Mouse (Mus musculus) c-Kit-positive CD71-positive TER-119-negative erythroid progenitor cells, embryonic 14.5 days (primary cell): ENCODE measurements around the gene Efcc1.

ENCODE experiments used
- DNase-seq: peaks from one replicate; pipeline ENCODE4 v3.0.0-alpha.2; 2013; ENCODE audit warnings: low read depth

Efcc1 gene

DNA sequence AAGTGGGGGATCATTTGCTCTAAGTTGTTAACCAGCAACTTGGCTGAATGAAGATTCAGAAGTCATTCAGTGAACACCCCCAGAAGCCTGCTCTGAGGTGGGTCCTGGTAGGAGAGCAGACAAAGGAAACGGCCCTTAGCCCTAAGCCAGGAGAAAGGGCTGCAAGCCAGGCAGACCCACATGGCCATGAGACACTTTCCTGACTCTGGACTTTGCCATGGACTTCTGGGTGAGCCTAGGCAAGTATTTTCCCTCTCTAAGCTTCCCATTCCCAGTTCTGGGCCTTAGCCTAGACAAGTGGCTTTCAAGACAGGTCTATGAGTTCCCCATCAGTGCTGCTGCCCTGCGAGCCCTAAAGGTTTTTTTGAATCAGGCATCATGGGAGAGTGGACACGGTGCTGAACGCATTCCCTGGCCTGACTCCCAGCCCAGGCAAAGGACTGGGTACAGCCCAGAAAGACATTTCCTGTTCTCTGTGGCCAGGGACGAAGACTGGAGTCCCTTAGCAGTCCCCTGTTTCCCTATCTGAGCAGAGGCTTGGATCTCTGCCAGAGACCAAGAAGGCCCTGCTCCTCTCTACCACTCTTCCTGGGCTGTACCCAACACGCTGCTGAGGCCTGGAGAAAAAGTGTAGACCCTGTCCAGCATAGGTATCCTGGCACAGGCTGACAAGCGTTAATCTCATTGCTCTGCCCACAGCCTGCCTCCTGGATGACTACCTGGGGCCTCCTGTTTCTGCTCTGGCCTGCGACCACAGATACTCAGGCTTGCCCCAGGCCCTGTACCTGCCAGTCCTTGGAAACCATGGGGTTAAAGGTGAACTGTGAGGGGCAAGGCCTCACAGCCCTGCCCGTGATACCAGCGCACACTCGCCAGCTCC, 47.9 kb downstream of the Efcc1 start:
- no peak for DNase-seq

DNA sequence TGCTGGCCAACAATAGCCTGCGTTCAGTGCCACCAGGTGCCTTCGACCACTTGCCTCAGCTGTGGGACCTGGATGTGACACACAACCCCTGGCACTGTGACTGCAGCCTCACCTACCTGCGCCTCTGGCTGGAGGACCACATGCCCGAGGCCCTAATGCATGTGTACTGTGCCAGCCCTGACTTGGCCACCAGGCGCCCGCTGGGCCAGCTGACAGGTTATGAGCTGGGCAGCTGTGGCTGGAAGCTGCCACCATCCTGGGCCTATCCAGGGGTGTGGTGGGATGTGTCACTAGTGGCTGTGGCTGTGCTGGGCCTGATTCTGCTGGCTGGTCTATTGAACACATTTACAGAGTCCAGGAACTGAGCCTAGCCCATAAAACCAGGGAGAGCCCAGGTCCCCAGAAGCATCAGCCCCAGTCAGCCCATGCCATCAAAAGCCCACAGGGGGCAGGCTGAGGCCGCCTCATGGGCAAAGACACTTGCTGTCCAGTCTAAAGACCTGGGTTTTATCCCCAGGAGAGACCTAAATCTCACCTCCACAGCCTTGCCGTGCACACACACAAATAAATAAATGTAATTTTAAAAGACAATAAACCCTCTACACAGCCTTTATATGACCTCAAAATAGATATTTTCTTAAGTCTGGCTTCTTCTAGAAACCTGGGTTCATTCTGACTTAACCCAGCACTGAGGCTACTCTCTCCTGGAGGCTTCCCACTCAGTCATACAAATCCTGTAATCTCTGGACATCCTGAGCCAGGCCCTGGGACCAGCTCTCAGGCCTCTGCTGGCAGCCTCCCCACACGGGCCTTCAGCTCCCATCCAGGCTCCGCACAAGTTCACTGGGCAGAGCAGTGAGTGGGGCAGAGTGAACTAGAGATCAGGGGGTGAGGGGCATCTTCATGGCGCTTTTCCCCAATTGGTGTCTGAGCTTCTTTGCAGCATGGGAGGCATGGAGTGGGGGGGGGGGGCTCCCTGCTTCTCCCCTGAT, 48.8 kb downstream of the Efcc1 start:
- no peak for DNase-seq

DNA sequence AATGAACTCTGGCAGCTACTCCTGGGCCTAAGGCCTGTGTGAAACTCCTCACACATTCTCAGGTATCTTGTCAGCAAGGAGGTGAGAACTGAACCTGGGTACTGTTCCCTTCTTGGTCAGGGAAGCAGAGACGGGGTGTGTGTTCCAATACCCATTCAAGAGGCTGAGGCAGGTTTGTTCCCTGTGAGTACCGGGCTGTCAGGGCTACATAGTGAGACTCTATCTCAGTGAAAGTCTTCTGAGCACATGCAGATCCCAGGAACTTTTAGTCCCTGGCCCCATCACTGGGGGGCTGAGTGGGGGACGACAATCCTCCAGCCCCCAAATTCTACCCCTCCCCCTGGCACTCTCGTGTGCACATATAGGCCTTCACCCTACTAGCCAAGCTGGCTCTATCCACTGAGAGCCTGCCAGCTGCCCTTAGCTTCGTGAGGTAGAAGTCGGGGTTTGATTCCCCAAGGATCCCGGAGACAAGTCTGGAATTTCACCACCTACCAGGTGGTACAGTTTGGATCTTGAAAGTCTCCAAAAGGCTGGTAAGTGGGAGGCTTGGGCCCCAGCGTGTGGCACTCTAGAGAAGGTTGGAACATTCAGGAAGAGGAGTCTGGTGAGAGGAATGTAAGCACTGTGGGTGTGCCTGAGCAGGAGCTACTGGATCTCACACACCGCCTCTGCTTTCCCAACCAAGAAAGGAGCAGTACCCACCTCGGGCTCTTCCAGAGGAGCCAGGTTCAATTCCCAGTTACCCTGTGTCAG, 50.1 kb downstream of the Efcc1 start:
- no peak for DNase-seq

DNA sequence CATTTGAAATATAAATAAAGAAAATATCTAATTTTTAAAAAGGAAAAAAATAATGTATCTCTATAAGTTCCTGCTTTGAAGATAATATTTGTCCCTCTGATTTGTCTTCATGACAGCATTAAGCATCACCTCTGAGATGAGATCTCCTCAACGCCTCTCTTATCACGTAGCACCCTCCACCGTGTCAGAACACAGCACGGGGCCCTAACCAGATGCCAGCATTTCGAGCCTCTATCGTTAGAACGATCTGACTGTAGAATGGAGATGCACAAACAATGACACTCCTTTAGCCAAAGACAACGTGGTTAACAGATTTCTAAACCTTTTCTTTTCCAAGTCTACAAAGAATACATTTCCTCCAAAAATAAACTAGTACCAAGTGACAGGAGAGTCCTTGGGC, 53.4 kb downstream of the Efcc1 start:
- DNase-seq = no peak

DNA sequence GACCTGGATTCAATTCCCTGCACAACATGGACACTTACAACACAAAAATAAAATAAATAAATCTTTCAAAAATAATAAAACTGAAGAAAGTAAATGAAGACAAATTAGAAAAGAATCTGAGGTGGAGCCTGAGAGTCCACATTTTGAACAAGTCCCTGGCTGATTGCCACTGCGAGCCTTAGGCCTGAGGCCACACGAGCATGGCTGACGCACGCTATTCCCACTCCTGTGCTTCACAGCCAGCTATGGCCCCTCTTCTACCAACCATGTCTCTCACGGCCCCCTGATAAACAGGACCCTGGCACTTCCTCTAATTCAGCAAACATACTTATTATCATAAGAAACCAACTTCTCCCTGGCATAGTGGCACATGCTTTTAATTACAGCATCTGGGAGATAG, 56.0 kb downstream of the Efcc1 start:
- DNase-seq = no peak

DNA sequence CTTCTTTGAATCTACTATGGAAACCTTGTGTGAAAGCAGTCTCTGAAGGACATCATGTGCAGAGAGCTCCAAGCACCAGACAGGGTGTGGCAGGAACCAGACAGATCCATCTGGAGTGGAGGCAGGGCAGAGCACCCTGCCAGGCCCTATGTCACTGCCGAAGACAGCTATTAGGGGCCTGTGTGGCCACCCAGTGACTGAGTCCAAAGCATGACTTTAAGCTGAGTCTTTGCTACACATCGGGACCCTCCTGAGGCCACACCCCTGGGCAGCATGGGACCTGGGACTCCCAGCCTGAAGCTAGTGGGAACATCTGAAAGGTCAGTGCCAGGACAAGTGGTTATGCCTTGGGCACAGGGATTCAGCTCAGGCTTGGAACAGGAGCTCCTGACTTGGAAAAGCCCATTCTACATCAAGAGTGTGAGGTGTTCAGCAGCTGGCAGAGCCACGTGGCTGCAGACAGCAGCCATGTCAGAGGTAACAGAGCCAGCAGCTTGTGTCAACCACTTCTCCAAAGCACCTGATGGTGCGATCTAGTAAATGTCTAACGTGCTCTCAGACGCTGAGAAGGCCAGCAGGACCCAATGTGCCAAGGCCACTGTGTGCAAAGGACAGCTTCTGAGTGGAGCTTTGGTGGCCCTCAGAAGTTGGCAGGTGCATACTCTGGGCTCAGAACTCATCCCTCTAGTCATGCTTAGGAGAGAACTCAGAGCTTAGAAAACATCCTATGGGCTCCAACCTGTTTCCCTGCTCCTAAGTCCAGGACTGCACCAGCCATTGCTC, 56.6 kb downstream of the Efcc1 start:
- no peak for DNase-seq

DNA sequence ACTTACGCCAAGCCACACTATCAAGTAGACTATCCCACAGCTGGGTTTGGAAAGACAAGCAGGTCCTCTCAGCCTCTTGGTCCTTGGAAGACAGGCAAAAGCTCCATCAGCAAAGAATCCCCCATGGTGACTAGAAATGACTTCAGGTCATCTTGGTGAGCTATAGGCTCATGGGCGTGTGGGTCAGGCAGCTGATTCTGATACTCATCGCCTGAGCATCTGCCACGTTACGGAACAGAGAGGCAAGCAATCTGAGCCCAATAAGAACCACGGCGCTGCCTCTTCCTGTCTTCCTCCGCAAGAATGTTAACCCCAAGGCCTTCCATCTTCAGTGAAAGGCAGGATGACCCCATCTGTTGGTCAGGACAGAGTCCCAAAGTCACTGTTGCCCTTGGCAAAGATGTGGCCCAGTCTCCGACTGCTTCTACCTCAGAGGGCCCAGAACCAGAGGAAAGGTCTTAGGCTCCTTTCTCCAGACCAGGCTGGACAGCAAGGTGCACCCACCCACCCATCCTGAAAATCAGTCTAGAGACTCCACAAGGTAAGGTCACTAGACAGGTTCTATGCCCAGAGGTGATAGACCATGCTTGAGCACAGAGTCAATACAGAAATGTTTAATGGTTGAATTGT, 57.7 kb downstream of the Efcc1 start:
- no peak for DNase-seq

DNA sequence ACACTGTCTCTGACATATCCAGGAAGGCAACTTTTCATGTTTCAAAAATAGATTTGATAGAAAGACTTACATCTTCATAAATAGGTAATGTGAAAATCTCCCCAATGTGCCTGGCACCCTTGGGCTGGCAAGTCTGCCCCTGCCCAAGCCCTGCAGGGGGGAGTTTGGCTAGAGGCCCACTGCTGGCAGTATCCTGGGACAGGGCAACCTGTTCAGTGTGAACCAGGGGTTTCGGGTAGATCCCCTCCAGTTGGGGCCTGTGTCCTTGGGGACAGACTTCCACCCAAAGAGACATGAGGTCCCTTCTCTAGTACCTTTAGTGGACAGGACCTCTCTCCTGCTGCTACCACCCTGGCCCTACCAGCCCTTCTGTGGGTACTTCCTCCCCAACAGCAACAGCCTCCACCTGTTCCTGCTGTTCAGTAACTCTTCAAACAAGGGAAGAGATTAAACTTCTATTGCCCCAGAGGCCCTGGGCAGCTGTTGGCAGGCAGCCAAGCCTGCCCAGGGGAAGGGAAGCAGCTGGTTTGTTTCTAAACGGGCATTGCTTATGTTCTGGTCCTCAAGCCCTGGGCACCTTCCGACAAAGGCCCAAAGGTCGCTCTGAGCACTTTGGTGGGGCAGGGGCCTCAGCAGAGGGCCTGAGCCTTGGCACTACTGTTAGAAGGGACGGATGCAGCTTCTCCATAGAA, 58.4 kb downstream of the Efcc1 start:
- no peak for DNase-seq

DNA sequence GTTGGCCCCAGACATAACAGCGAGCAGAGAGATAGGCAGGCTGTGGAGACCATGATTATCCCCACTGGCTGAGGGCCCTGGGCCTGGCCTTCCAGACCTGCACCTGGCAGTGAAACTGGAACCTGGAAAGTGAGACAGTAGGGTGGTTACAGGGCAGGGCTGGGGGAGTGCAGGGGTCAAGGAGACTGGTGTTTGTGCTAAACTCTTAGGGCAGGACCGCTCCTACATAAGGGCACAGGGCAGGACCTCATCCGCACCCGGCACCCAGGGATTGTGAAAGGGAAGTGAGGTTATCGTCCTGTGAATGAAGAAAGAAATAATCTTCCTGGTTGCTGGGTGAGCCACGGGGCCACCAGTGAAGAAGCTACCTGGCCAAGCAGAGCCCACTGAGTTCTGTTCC, 59.1 kb downstream of the Efcc1 start:
- DNase-seq = no peak

DNA sequence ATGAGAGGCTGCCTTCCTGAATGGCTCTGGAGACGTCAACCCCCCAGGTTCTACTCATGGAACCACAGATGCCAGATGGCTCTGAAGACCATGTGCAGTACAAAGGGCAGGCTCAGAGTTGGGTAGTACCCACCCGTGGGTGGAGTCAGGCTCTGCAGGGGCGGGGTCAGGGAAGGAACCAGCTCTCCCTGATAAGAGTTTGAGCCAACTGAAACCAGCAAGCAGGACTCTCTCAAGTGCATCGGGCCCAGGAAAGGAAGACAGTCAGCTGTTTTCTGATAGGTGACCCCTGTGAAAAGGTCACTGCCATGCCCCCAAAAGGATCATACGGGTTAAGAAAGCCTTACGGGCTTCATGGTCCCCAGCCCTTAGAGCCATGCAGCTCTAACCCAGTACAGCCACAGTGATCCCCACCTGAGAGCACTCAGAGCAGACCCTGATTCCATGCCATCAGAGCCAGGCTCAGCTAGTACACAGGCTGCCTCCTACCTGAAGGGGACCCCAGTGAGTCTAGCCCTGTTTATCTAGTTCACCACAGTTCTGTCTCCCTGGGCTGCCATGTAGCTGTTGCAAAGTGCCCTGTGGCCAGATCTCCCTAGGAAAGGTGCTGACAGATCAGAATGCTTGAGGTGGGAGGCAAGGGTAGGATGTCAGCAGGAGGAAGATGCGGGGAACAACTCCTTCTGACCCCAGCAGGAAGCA, 60.3 kb downstream of the Efcc1 start:
- peak; percentile 86 for DNase-seq

DNA sequence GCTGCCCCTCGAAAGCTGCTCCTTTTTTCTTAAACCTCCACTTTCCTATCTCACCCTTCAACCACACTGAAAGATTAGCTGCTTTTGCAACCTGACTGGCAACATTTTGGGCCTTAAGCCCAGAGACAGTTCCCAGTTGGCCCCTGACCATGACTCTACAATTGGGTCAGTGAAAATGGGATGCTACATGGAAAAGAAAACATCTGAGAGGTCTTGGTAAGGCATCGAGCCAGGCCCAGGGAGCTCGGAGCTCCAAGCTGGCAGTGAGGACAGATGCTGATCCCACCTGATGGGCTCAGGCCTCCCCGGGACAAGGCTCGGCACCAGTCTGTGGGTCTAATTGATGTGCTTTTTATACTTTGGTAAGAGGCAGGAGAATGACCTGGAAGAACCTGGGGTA, 61.2 kb downstream of the Efcc1 start:
- DNase-seq = no peak

DNA sequence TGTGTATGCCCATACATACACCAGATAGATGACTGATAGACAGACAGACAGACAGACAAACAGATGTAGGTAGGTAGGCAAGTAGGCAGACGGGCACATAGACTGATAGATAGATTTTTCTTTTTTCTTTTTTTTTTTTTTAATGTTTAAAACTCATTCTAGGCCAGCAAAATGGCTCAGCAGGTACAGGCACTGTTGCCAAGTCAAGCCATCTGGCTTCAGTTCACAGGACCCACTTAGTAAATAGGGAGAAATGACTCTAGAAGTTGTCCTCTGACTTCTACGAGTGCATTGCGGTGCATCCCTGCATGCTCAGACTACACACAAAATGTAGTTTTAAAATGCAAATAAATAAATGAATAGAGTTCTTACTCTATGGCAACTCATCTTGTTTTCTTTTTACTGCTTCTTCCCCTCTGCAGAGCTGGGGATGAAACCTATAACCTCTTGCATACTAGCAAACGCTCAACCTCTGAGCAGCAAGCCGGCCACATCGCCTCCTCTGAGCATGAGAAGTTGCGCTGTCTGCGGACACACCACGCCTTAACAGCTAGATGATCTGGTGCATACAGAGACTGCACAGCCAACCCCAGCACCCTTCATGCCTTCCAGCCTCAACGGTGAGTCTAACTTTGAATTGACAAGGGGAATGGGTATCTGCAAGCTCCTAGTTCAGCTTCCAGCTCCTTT, 63.3 kb downstream of the Efcc1 start:
- DNase-seq = no peak

DNA sequence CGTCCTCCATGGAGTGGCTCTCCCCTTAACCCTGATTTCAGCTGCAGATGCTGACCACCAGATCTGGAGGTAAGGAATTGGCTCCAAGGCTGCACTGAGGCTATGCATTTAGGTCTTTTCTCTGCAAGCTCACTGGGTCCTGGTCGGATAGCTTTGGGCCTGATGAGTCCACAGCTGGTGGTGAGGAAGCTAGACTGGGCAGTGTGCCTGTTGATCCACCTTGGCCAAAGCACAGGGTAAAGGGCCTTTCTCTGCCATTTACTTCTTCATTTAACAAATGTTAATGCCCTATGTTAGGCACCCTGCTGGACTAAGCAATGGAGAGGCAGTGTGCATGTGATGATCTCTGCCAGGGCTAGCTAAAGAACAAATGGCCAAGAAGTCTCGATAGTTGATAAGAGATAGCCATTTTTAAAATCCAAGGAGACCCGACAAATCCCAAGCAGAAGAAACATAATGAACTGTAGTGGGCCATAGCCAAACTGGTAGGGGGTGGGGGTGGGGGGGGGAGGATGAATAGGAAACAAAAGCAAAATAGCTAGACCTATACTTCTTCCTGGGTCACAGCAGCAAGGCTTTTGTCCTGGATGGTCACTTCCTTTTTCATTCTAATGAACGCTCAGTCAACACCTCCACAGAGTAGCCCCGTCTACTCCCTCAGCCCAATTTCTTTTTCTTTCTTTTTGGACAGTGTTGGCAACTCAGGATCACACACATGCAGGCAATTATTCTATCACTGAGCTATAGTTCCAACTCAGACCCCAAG, 64.9 kb downstream of the Efcc1 start:
- no peak for DNase-seq

DNA sequence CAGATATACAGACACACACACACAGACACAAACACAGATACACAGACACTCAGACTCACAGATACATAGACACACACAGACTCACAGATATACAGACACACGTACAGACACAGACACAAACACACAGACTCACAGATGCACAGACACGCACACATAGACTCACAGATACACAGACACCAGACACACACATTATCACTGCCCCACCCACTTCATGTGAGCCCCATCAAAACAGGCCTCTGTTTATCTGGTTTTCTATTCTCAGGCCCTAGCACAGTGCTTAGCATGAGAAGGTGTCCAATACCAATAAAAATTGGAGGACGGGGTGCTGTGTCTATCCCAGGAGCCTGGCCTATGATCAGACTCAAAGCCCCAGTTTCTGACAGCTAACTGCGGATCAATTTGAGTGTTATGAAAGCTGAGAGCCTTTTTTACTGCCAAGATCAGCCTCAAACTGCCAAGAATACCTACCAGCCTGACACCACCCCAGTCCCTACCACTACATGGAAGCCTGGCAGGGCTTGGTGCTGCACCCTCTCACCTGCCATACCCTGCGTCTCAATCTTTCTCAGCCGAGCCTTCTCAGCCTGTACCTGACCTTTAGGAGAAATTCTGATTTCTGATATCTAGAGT, 65.7 kb downstream of the Efcc1 start:
- no peak for DNase-seq

DNA sequence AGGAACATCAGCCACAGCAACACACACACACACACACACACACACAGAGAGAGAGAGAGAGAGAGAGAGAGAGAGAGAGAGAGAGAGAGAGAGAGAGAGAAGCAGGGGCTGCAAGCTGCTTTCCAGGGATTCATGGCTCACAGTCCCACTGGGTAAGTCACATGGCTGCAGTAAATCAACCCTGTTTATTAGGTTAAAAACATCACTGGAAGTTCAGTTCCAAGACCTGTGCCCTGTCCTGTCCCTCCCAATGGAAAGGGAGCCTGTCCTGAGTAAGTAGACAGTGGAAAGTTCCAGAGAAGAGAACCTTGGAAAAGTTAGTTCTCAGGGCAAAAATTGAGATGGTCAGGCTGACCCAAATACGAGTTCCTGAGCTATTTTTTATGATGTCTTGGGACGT, 66.7 kb downstream of the Efcc1 start:
- DNase-seq = no peak

DNA sequence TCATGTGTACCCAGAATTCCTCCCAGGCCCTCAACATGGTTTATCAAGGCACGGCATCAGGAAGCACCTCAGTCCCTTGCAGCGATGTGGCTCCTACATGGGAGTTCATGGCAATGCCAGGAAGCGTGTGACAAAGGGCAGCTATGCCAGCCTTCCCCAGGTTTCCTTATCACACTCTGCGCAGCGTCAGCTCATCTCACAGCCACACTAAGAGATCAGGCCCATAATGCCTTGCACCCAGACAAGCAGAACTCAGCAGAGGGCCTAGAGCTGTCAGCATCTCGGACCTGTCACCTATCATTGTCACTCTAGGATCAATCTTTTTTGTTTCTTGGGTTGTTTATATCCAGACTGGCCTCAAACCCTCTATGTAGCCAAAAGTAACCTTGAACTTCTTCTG, 68.9 kb downstream of the Efcc1 start:
- no peak for DNase-seq

DNA sequence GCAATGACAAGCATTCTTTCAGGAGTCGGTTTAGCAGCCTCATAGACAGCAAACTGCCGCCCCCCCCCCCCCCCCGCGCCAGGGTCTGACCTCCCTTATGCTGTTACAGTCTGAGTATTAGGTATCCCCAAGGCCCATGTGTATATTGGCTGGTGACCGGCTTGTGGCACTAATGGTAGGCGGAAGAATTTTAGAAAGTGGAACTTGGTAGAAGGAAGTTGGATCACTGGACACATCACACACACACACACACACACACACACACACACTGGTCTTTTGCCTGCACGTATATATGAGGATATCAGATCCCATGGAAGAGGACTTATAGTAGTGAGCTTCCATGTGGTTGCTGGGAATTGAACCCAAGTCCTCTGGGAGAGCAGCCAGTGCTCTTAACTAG, 71.8 kb downstream of the Efcc1 start:
- no peak for DNase-seq

DNA sequence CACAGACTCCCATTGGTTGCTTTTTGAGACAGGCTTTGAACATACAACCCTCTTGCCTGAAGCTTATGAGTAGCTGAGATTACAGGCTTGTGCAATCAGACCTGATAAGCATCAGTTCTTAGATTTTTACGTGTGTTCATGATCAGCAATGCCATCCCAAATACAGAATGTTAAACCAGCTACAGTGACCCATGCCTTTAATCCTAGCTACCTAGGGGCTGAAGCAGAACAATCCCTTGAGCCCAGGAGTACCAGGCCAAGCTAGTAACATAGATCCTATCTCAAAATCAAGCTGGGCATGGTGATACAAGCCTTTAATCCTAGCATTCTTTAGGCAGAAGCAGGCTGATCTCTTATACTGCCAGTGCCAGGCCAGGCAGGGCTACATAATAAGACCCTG, 73.4 kb downstream of the Efcc1 start:
- no peak for DNase-seq
